Mouse (Mus musculus) intestine, postnatal 0 days (tissue): ENCODE measurements at regions not wholly inside any gene's neighbourhood (a gene's known extent, or its start where the extent isn't known, plus 50 kb on each side); places are given as distances from the start of the nearest gene placed in this dataset.

Source experiments
- ATAC-seq: fragments of 200-750 bp; cut with Nextera tagmentation; 2 replicates; pipeline ENCODE4 v1.8.0; 2017; ENCODE audit warnings: mild to moderate bottlenecking, moderate TSS enrichment, moderate library complexity
- H3K27ac ChIP-seq: fragments of 300-500 bp; sonication (generic); 2 replicates; pipeline ENCODE4 v1.5.1; 2014; ENCODE audit warnings: mild to moderate bottlenecking, low read depth, low read length, moderate library complexity
- H3K27me3 ChIP-seq: fragments of 300-500 bp; sonication (generic); replicated peaks from 2 replicates; pipeline ENCODE4 v1.6.1; 2014; ENCODE audit warnings: low read length, mixed read lengths; ENCODE audit not compliant: control insufficient read depth, insufficient read depth
- H3K36me3 ChIP-seq: fragments of 300-500 bp; sonication (generic); 2 replicates; pipeline ENCODE4 v1.6.1; 2014; ENCODE audit warnings: mild to moderate bottlenecking, moderate library complexity; ENCODE audit not compliant: control insufficient read depth, insufficient read depth
- H3K4me1 ChIP-seq: fragments of 300-500 bp; sonication (generic); replicated peaks from 2 replicates; pipeline ENCODE4 v1.6.1; 2014; ENCODE audit warnings: antibody characterized with exemption, low read length, mixed read lengths; ENCODE audit not compliant: control insufficient read depth, insufficient read depth
- H3K4me2 ChIP-seq: fragments of 300-500 bp; sonication (generic); replicated peaks from 2 replicates; pipeline ENCODE4 v1.6.1; 2014; ENCODE audit warnings: low read depth, mild to moderate bottlenecking, moderate library complexity
- H3K4me3 ChIP-seq: fragments of 300-500 bp; sonication (generic); 2 replicates; pipeline ENCODE4 v1.5.1; 2014; ENCODE audit warnings: low read depth, low read length
- H3K9ac ChIP-seq: fragments of 300-500 bp; sonication (generic); 2 replicates; pipeline ENCODE4 v1.6.1; 2014; ENCODE audit warnings: mild to moderate bottlenecking, low read depth, low read length
- H3K9me3 ChIP-seq: fragments of 300-500 bp; sonication (generic); 2 replicates; pipeline ENCODE4 v1.6.1; 2016; ENCODE audit warnings: mixed run types; ENCODE audit not compliant: control insufficient read depth
- CTCF ChIP-seq: sonication (generic); IDR thresholded peaks from 2 replicates; pipeline ENCODE4 v1.5.1; 2016; ENCODE audit warnings: low read depth, mild to moderate bottlenecking, control low read depth, antibody characterized with exemption, moderate library complexity
- WGBS: fragments of 180-500 bp; shearing (Covaris S2); extraction: QIAGEN DNeasy Blood & Tissue Kit; methylation state at CpG from one replicate; pipeline ENCODE4 v1.1.7; 2014; 5-methylcytosine and 5-hydroxymethylcytosine counted together

DNA sequence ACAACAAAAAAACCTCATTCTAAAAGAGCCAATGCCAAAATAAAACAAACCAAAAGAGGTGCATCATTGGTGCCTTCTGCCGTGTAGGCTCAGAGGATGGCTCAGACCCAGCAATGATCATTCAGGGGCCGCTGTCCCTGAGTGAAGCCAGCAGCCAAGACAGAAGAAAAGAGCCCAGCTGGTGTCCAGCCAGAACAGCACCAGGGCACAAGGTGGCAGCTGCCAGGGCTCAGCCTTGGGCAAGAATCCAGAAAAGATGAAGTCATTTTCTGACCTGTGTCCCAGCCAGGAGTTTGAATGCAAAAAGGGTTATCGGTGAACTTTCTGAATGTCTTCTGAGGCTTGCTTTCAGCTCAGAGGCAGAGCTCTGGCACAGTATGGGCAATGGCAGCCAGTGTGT lies 104.8 kb upstream of the Spata13 start:
- 67% methylated on average over 3 of the region's 3 CpGs for WGBS
- no peak for ATAC-seq

DNA sequence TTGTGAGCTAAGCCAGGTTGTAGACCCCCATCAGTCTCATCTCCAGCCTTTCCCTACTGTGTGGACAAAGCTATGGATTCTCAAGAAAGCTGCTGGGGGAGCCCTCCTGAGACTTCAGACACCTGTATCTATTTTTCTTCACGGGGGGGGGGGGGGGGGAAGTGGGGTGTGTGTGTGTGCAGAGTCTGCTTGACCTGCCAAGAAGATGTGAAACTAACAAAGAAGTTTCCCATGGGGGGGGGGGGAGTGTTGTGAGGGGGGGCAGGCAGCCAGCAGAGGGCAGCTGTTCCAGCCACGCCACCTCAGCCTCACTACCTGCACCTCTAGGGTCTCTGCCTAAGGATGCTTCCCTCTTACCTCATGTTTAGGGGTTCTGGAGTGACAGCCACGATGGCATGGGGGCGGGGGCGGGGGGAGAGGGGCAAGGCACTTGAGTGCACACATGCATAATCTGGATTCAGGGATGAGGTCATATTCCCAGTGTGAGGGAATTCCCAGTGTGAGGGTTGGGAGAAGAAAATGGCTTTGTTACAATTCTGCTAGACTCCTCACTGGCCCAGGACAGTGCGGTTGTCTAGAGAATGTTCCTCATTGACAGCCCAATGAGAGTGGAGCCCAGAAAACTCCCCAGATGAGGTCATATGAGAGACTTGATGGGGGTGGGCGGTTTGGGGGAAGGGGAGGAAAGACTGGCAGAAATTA lies 104.0 kb upstream of the Spata13 start:
- no peaks in the 10 kb centered on the region for H3K9me3 ChIP-seq
- 55% methylated on average over 7 of the region's 7 CpGs for WGBS
- H3K27ac ChIP-seq = no peak overlapping the region
- H3K4me2 ChIP-seq = no peak overlapping the region
- peak; percentile 26 for TF ChIP-seq CTCF
- no peaks in the 10 kb centered on the region for H3K36me3 ChIP-seq
- no peak overlapping the region for H3K9ac ChIP-seq
- 0 out of 2 replicates have a peak, but pooled peaks have one; percentile 23 for ATAC-seq
- H3K4me3 ChIP-seq = no peak overlapping the region
- no peaks in the 10 kb centered on the region for H3K4me1 ChIP-seq
- no peaks in the 10 kb centered on the region for H3K27me3 ChIP-seq

More for the DNA sequence above, 104.8 kb upstream of the Spata13 start:
- H3K9ac ChIP-seq = no peak overlapping the region
- H3K9me3 ChIP-seq = no peaks in the 10 kb centered on the region
- no peak overlapping the region for H3K4me3 ChIP-seq
- no peaks in the 10 kb centered on the region for H3K36me3 ChIP-seq
- no peak overlapping the region for H3K4me2 ChIP-seq
- no peaks in the 10 kb centered on the region for H3K4me1 ChIP-seq
- H3K27me3 ChIP-seq = no peaks in the 10 kb centered on the region
- TF ChIP-seq CTCF = no peak
- H3K27ac ChIP-seq = no peak overlapping the region

DNA sequence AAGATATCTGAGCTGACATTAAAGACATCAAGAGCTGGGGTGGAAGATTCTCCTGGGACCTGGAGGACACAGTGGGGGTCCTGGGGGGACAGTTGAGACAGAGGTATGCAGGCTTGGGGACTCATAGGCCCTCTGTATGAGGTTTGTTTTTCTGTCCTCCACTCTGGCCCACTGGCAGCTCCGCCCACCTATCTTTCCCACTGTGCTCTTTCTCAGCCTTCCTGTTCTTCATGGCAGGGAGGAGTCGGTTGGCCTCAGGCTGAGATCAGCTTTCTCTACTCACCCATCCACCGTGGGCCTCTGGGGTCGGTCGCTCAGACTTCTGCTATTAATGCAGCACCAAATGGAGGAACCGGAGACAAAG lies 103.5 kb upstream of the Spata13 start:
- ATAC-seq = no peak
- H3K9me3 ChIP-seq = no peaks in the 10 kb centered on the region
- no peak overlapping the region for H3K27ac ChIP-seq

DNA sequence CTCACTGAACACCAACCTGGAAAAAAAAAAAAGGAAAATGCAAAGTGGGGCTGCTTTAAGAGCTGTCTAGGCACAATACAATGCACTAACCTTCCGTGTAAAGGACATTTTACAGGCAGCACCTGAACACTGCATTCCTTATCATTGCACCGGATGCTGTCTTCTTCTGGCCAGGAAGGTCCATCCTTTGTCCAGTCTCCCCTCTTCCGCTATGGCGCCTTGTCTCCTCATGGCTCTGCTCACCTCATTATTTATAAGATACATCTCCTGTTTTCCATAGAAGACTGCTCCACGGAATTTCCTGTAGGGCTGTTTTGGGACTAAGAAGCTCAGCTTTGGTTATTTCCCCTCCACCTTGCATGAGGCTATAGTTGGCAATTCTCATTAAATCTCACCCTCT lies 102.8 kb upstream of the Spata13 start:
- WGBS = 82% methylated on average over 5 of the region's 5 CpGs
- Histone ChIP-seq H3K27me3 (no peaks in the 10 kb centered on the region), H3K4me3 (no peak overlapping the region), H3K36me3 (no peaks in the 10 kb centered on the region), H3K4me2 (no peak overlapping the region), H3K9me3 (no peaks in the 10 kb centered on the region), H3K27ac (no peak overlapping the region), H3K9ac (no peak overlapping the region), H3K4me1 (no peaks in the 10 kb centered on the region)
- no peak for ATAC-seq
- no peak for TF ChIP-seq CTCF

More for the DNA sequence above, 103.5 kb upstream of the Spata13 start:
- no peak overlapping the region for H3K9ac ChIP-seq
- no peak overlapping the region for H3K4me3 ChIP-seq
- no peaks in the 10 kb centered on the region for H3K4me1 ChIP-seq
- no peak overlapping the region for H3K4me2 ChIP-seq
- H3K36me3 ChIP-seq = no peaks in the 10 kb centered on the region
- no peak for TF ChIP-seq CTCF
- 49% methylated on average over 6 of the region's 6 CpGs for WGBS
- H3K27me3 ChIP-seq = no peaks in the 10 kb centered on the region

DNA sequence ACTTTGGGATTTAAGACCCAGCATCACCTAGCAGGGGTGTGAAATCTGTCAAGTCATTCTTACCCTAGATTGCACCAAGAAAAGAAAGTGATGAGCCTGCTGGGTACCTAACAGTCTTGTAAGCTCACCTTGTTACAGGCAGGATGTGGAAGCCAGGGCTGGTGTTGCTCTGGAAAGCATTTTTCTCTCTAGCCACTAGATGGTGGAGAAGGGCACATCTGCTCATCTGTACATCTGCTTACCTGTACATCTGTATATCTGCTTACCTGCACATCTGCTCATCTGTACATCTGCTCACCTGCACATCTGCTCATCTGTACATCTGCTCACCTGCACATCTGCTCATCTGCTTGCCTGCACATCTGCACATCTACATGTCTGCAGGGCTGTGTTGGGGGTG lies 102.0 kb upstream of the Spata13 start:
- peak; percentile 52 for TF ChIP-seq CTCF
- no peak overlapping the region for H3K9ac ChIP-seq
- H3K9me3 ChIP-seq = no peaks in the 10 kb centered on the region
- H3K4me3 ChIP-seq = no peak overlapping the region
- H3K36me3 ChIP-seq = no peaks in the 10 kb centered on the region
- H3K27me3 ChIP-seq = no peaks in the 10 kb centered on the region
- H3K4me1 ChIP-seq = no peaks in the 10 kb centered on the region
- H3K27ac ChIP-seq = no peak overlapping the region
- H3K4me2 ChIP-seq = no peak overlapping the region
- no peak for ATAC-seq

DNA sequence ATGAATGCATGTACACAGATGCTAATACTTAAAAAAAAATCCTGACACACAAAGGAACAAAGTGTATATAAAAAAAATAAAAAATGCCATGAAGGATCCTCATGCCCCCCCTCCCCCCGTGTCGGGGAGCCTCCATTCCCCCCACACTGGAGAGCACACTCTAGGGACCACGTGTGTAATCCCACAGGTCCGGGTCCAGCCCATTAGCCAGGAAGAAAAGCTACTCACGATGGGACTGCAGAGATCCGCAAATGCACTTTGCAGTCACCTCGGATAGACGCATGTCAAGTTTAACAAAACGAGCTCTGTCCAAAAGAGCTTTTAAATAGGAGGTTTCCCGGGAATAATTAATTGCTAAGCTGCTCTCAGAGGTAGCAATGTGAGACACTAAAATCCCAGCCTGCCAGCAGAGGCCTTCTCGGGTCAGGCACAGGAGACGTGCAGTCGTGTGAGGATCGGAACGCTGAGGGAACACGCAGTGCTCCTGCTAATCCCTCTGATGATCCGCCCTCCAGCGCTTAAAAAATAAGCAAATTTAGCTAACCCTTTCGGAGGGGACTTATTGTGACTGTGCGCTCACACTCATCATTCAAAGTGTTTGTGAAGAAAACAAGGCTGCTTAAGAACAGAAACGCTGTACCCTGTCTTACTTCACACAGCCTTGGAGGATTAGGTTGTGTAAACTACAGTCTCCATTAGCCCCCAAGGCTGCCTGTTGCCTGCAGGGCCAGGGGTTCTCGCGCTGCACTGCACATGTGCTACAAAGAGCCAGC lies 100.2 kb upstream of the Spata13 start:
- no peak overlapping the region for H3K4me3 ChIP-seq
- H3K27ac ChIP-seq = no peak overlapping the region
- WGBS = 54% methylated on average over 23 of the region's 23 CpGs
- no peak for ATAC-seq
- no peaks in the 10 kb centered on the region for H3K27me3 ChIP-seq
- no peak overlapping the region for H3K4me2 ChIP-seq
- H3K9me3 ChIP-seq = no peaks in the 10 kb centered on the region
- no peak overlapping the region for H3K9ac ChIP-seq
- H3K4me1 ChIP-seq = no peaks in the 10 kb centered on the region
- no peak for TF ChIP-seq CTCF
- H3K36me3 ChIP-seq = no peaks in the 10 kb centered on the region
